Mouse (Mus musculus): ENCODE measurements around the gene Baz2a. TPM values are rescaled to one million over a fixed set of nuclear protein-coding genes. Genes with fewer than 3 reads are reported as not detected.

The Baz2a gene
- polyA plus RNA-seq, 1 experiment from 2014 or later, result 10.6 TPM

- ATAC-seq (ENCODE audit: borderline replicate concordance, extremely low read depth, low FRiP score, low TSS enrichment), result peak; percentile 62
- H3K9ac ChIP-seq, result 0 out of 2 replicates have a peak overlapping the region, but pooled peaks have one; percentile 71
- peaks cover 63% of the 10 kb centered on the region for H3K4me1 ChIP-seq
Measured at GRCm38 (mm10) chr10:128094340-128094968, 3.1 kb downstream of the Baz2a start.

GRCm38 (mm10) chr10:128095003-128095636 lies 3.7 kb downstream of the Baz2a start:
- WGBS, result 27% methylated on average over 9 of the region's 9 CpGs
- H3K27ac ChIP-seq, result no peak overlapping the region
- no peaks in the 10 kb centered on the region for H3K27me3 ChIP-seq
- no peak for ATAC-seq (ENCODE audit: borderline replicate concordance, extremely low read depth, low FRiP score, low TSS enrichment)
- peak overlapping the region; percentile 87 for H3K4me2 ChIP-seq
- peaks cover 7% of the 10 kb centered on the region for H3K36me3 ChIP-seq
- peaks cover 63% of the 10 kb centered on the region for H3K4me1 ChIP-seq
- no peaks in the 10 kb centered on the region for H3K9me3 ChIP-seq
- peak overlapping the region; percentile 88 for H3K4me3 ChIP-seq
- H3K9ac ChIP-seq, result 0 out of 2 replicates have a peak overlapping the region, but pooled peaks have one; percentile 71

More at GRCm38 (mm10) chr10:128094340-128094968, 3.1 kb downstream of the Baz2a start:
- no peaks in the 10 kb centered on the region for H3K27me3 ChIP-seq
- peaks cover 14% of the 10 kb centered on the region for H3K36me3 ChIP-seq
- 0 out of 2 replicates have a peak overlapping the region, but pooled peaks have one; percentile 46 for H3K27ac ChIP-seq
- H3K4me3 ChIP-seq, result peak overlapping the region; percentile 88
- H3K9me3 ChIP-seq, result no peaks in the 10 kb centered on the region
- 10% methylated on average over 19 of the region's 19 CpGs for WGBS
- H3K4me2 ChIP-seq, result peak overlapping the region; percentile 87

GRCm38 (mm10) chr10:128096313-128096692 lies 4.9 kb downstream of the Baz2a start:
- Histone ChIP-seq H3K4me2 (peak overlapping the region; percentile 80), H3K9me3 (no peaks in the 10 kb centered on the region), H3K36me3 (no peaks in the 10 kb centered on the region), H3K27me3 (no peaks in the 10 kb centered on the region), H3K4me1 (peaks cover 55% of the 10 kb centered on the region), H3K27ac (no peak overlapping the region), H3K4me3 (peak overlapping the region; percentile 82), H3K9ac (no peak overlapping the region)
- WGBS, result 18% methylated on average over 4 of the region's 4 CpGs
- ATAC-seq (ENCODE audit: borderline replicate concordance, extremely low read depth, low FRiP score, low TSS enrichment), result no peak

GRCm38 (mm10) chr10:128096693-128097586 lies 5.6 kb downstream of the Baz2a start:
- Histone ChIP-seq H3K36me3 (no peaks in the 10 kb centered on the region), H3K9ac (peak overlapping the region; percentile 70), H3K27me3 (no peaks in the 10 kb centered on the region), H3K27ac (peak overlapping the region; percentile 76), H3K4me3 (peak overlapping the region; percentile 82), H3K4me2 (peak overlapping the region; percentile 80), H3K9me3 (no peaks in the 10 kb centered on the region), H3K4me1 (peaks cover 49% of the 10 kb centered on the region)
- under 1% methylated on average over 73 of the region's 86 CpGs for WGBS
- ATAC-seq (ENCODE audit: borderline replicate concordance, extremely low read depth, low FRiP score, low TSS enrichment), result peak; percentile 74

- Histone ChIP-seq H3K9ac (peak overlapping the region; percentile 70), H3K4me3 (peak overlapping the region; percentile 82), H3K27ac (peak overlapping the region; percentile 76), H3K4me2 (peak overlapping the region; percentile 80), H3K36me3 (no peaks in the 10 kb centered on the region), H3K4me1 (peaks cover 45% of the 10 kb centered on the region), H3K27me3 (no peaks in the 10 kb centered on the region), H3K9me3 (no peaks in the 10 kb centered on the region)
- ATAC-seq (ENCODE audit: borderline replicate concordance, extremely low read depth, low FRiP score, low TSS enrichment), result no peak
- under 1% methylated on average over 13 of the region's 13 CpGs for WGBS
Measured at GRCm38 (mm10) chr10:128097587-128097971, 6.2 kb downstream of the Baz2a start.

- Histone ChIP-seq H3K9me3 (no peaks in the 10 kb centered on the region), H3K4me1 (peaks cover 5% of the 10 kb centered on the region; the same call in 1 of the 2 replicates), H3K4me3 (no peak overlapping the region), H3K36me3 (peaks cover 51% of the 10 kb centered on the region), H3K9ac (no peak overlapping the region), H3K27me3 (no peaks in the 10 kb centered on the region), H3K27ac (no peak overlapping the region), H3K4me2 (no peak overlapping the region)
- 79% methylated on average over 4 of the region's 4 CpGs for WGBS
- ATAC-seq (ENCODE audit: borderline replicate concordance, extremely low read depth, low FRiP score, low TSS enrichment), result no peak
Measured at GRCm38 (mm10) chr10:128110103-128110761, 18.9 kb downstream of the Baz2a start.

- H3K9me3 ChIP-seq, result no peaks in the 10 kb centered on the region
- H3K4me3 ChIP-seq, result no peak overlapping the region
- peaks cover 5% of the 10 kb centered on the region; the same call in 1 of the 2 replicates for H3K4me1 ChIP-seq
- no peak overlapping the region for H3K27ac ChIP-seq
- peaks cover 61% of the 10 kb centered on the region for H3K36me3 ChIP-seq
- ATAC-seq (ENCODE audit: borderline replicate concordance, extremely low read depth, low FRiP score, low TSS enrichment), result no peak
- H3K4me2 ChIP-seq, result no peak overlapping the region
- H3K9ac ChIP-seq, result no peak overlapping the region
- H3K27me3 ChIP-seq, result no peaks in the 10 kb centered on the region
Measured at GRCm38 (mm10) chr10:128111227-128111626, 19.9 kb downstream of the Baz2a start.

GRCm38 (mm10) chr10:128123833-128124232 lies 32.5 kb downstream of the Baz2a start:
- no peak overlapping the region for H3K27ac ChIP-seq
- no peaks in the 10 kb centered on the region for H3K9me3 ChIP-seq
- H3K27me3 ChIP-seq, result no peaks in the 10 kb centered on the region
- H3K4me2 ChIP-seq, result no peak overlapping the region
- WGBS, result 86% methylated on average over 7 of the region's 7 CpGs
- no peak overlapping the region for H3K4me3 ChIP-seq
- peaks cover 91% of the 10 kb centered on the region for H3K36me3 ChIP-seq
- ATAC-seq (ENCODE audit: borderline replicate concordance, extremely low read depth, low FRiP score, low TSS enrichment), result no peak
- no peak overlapping the region for H3K9ac ChIP-seq
- no peaks in the 10 kb centered on the region for H3K4me1 ChIP-seq

GRCm38 (mm10) chr10:128124831-128125230 lies 33.5 kb downstream of the Baz2a start:
- Histone ChIP-seq H3K27ac (no peak overlapping the region), H3K27me3 (no peaks in the 10 kb centered on the region), H3K4me1 (no peaks in the 10 kb centered on the region), H3K9me3 (no peaks in the 10 kb centered on the region), H3K36me3 (peaks cover 86% of the 10 kb centered on the region), H3K9ac (no peak overlapping the region), H3K4me2 (no peak overlapping the region), H3K4me3 (no peak overlapping the region)
- ATAC-seq (ENCODE audit: borderline replicate concordance, extremely low read depth, low FRiP score, low TSS enrichment), result no peak
- 91% methylated on average over 9 of the region's 9 CpGs for WGBS

GRCm38 (mm10) chr10:128125951-128126350 lies 34.6 kb downstream of the Baz2a start:
- ATAC-seq (ENCODE audit: borderline replicate concordance, extremely low read depth, low FRiP score, low TSS enrichment), result no peak
- Histone ChIP-seq H3K9me3 (no peaks in the 10 kb centered on the region), H3K27ac (no peak overlapping the region), H3K4me2 (no peak overlapping the region), H3K36me3 (peaks cover 85% of the 10 kb centered on the region), H3K4me3 (no peak overlapping the region), H3K9ac (no peak overlapping the region), H3K27me3 (no peaks in the 10 kb centered on the region), H3K4me1 (no peaks in the 10 kb centered on the region)
- 88% methylated on average over 14 of the region's 14 CpGs for WGBS

- Histone ChIP-seq H3K4me2 (no peak overlapping the region), H3K9ac (no peak overlapping the region), H3K27ac (no peak overlapping the region), H3K36me3 (peaks cover 78% of the 10 kb centered on the region), H3K9me3 (no peaks in the 10 kb centered on the region), H3K4me1 (no peaks in the 10 kb centered on the region), H3K4me3 (no peak overlapping the region), H3K27me3 (no peaks in the 10 kb centered on the region)
- 68% methylated on average over 5 of the region's 5 CpGs for WGBS
- ATAC-seq (ENCODE audit: borderline replicate concordance, extremely low read depth, low FRiP score, low TSS enrichment), result no peak
Measured at GRCm38 (mm10) chr10:128127497-128127896, 36.1 kb downstream of the Baz2a start.

All from lung, embryonic 15.5 days (tissue).